ENCODE assay signal across 8 mouse cellular contexts in genomic region chr6:6577741-6578284, GRCm38 (mm10). TPM values are rescaled to one million over a fixed set of nuclear protein-coding genes. Genes with fewer than 3 reads are reported as not detected.
DNase-seq lines count a peak whose midpoint lies in the region; ATAC-seq and TF ChIP-seq lines count a peak whose summit lies in the region.

No protein-coding gene starts in this region.

- no peaks in the 10 kb centered on the region; the same call in 1 of the 2 replicates for H3K27me3 ChIP-seq in cerebellum, adult 2 months (ENCODE audit: control insufficient read depth, insufficient read depth, low read length)
- no peaks in the 10 kb centered on the region for H3K27me3 ChIP-seq in MEL (ENCODE audit: control insufficient read depth in 1 of 2, insufficient read depth in 2 of 2, low read length in 2 of 2)
- no peaks in the 10 kb centered on the region for H3K27me3 ChIP-seq in forebrain, embryonic 12.5 days
- H3K27me3 ChIP-seq in liver, embryonic 11.5 days (replicated peaks; ENCODE audit: control insufficient read depth, insufficient read depth, low read length): no peaks in the 10 kb centered on the region
- H3K27me3 ChIP-seq in neural tube, embryonic 15.5 days (replicated peaks): no peaks in the 10 kb centered on the region

- WGBS in cerebellum, adult 2 months: 2% methylated on average over 17 of the region's 17 CpGs
- 5% methylated on average over 17 of the region's 17 CpGs for WGBS in forebrain, embryonic 12.5 days
- 2% methylated on average over 17 of the region's 17 CpGs for WGBS in liver, embryonic 11.5 days
- WGBS in neural tube, embryonic 15.5 days: 3% methylated on average over 17 of the region's 17 CpGs

- peaks cover 2 to 19% of the 10 kb centered on the region in 2 experiments; a peak in 2 of 4 replicates for H3K36me3 ChIP-seq in MEL (ENCODE audit: control insufficient read depth in 1 of 2, insufficient read depth in 2 of 2, low read length in 2 of 2)
- no peaks in the 10 kb centered on the region for H3K36me3 ChIP-seq in forebrain, embryonic 12.5 days (replicated peaks)
- H3K36me3 ChIP-seq in liver, embryonic 11.5 days (ENCODE audit: control insufficient read depth, insufficient read depth, low read length): no peaks in the 10 kb centered on the region
- H3K36me3 ChIP-seq in neural tube, embryonic 15.5 days: no peaks in the 10 kb centered on the region

- H3K4me3 ChIP-seq in cerebellum, adult 2 months (replicated peaks; ENCODE audit: insufficient read depth, low read depth, low read length): peak overlapping the region; percentile 91
- peak overlapping the region; percentile 88 to 90 for H3K4me3 ChIP-seq in MEL (ENCODE audit: control insufficient read depth in 1 of 2, insufficient read depth in 1 of 2, low read depth in 2 of 2, low read length in 2 of 2)
- H3K4me3 ChIP-seq in forebrain, embryonic 12.5 days (replicated peaks): peak overlapping the region; percentile 84
- peak overlapping the region; percentile 90 for H3K4me3 ChIP-seq in liver, embryonic 11.5 days (ENCODE audit: low read depth, low read length)
- peak overlapping the region; percentile 95 for H3K4me3 ChIP-seq in neural tube, embryonic 15.5 days (replicated peaks)

- peaks cover 38% of the 10 kb centered on the region for H3K79me2 ChIP-seq in MEL (ENCODE audit: control insufficient read depth, insufficient read depth, low read length, poor library complexity)

- no peak for DNase-seq in cerebellum, adult 2 months
- DNase-seq in cerebellum, adult 11-12 months: no peak
- peak; percentile 64 for DNase-seq in MEL (ENCODE audit: low read depth, low spot score)
- no peak for DNase-seq in liver, embryonic 11.5 days (ENCODE audit: low spot score)
- DNase-seq in ovary, postnatal 14 days (ENCODE audit: low spot score): no peak
- no peak for DNase-seq in layer of hippocampus, postnatal 10 days (ENCODE audit: low spot score in 2 of 2)

- H3K9ac ChIP-seq in MEL (ENCODE audit: control insufficient read depth, low read depth, low read length, poor library complexity, severe bottlenecking): peak overlapping the region; percentile 100
- H3K9ac ChIP-seq in forebrain, embryonic 12.5 days: peak overlapping the region; percentile 94
- peak overlapping the region; percentile 97 for H3K9ac ChIP-seq in liver, embryonic 11.5 days (ENCODE audit: low read depth, low read length)
- H3K9ac ChIP-seq in neural tube, embryonic 15.5 days (replicated peaks): peak overlapping the region; percentile 98

- peak overlapping the region; percentile 80 for H3K27ac ChIP-seq in cerebellum, adult 2 months (ENCODE audit: insufficient read depth, low read length)
- peak overlapping the region; percentile 85 for H3K27ac ChIP-seq in MEL (ENCODE audit: control insufficient read depth, low read depth, low read length)
- H3K27ac ChIP-seq in forebrain, embryonic 12.5 days: peak overlapping the region; percentile 90
- H3K27ac ChIP-seq in liver, embryonic 11.5 days (ENCODE audit: low read depth, low read length): peak overlapping the region; percentile 88
- H3K27ac ChIP-seq in neural tube, embryonic 15.5 days (replicated peaks): peak overlapping the region; percentile 91

- no peaks in the 10 kb centered on the region; the same call in 1 of the 2 replicates for H3K4me1 ChIP-seq in cerebellum, adult 2 months (ENCODE audit: control insufficient read depth, insufficient read depth, low read length)
- peaks cover 0 to 5% of the 10 kb centered on the region in 2 experiments; a peak in 3 of 4 replicates for H3K4me1 ChIP-seq in MEL (ENCODE audit: control insufficient read depth in 1 of 2, insufficient read depth in 2 of 2, low read length in 2 of 2)
- peaks cover 13% of the 10 kb centered on the region for H3K4me1 ChIP-seq in forebrain, embryonic 12.5 days
- H3K4me1 ChIP-seq in liver, embryonic 11.5 days (replicated peaks; ENCODE audit: control insufficient read depth, insufficient read depth, low read length): peaks cover 4% of the 10 kb centered on the region; the same call in 1 of the 2 replicates
- H3K4me1 ChIP-seq in neural tube, embryonic 15.5 days: peaks cover 16% of the 10 kb centered on the region

- no peaks in the 10 kb centered on the region for H3K9me3 ChIP-seq in MEL (replicated peaks; ENCODE audit: insufficient read depth, low read length)
- H3K9me3 ChIP-seq in forebrain, embryonic 12.5 days: no peaks in the 10 kb centered on the region
- H3K9me3 ChIP-seq in liver, embryonic 11.5 days (ENCODE audit: control insufficient read depth, low read length): no peaks in the 10 kb centered on the region
- H3K9me3 ChIP-seq in neural tube, embryonic 15.5 days (replicated peaks): no peaks in the 10 kb centered on the region

- peak overlapping the region; percentile 71 for H3K4me2 ChIP-seq in forebrain, embryonic 12.5 days
- peak overlapping the region; percentile 62 for H3K4me2 ChIP-seq in liver, embryonic 11.5 days
- peak overlapping the region; percentile 69 for H3K4me2 ChIP-seq in neural tube, embryonic 15.5 days

- TF ChIP-seq EP300 in MEL (IDR thresholded peaks at IDR 0.05; ENCODE audit: low read depth in 1 of 2, low read length in 2 of 2): no peak

- no peak for TF ChIP-seq RAD21 in MEL (IDR thresholded peaks at IDR 0.05; ENCODE audit: low read depth, low read length)

- ATAC-seq in forebrain, embryonic 12.5 days (ENCODE audit: low FRiP score): peak; percentile 71
- ATAC-seq in liver, embryonic 11.5 days (replicated peaks; ENCODE audit: low FRiP score): peak; percentile 68
- ATAC-seq in neural tube, embryonic 15.5 days (ENCODE audit: low FRiP score): peak; percentile 77

- no peak for TF ChIP-seq POLR2A in cerebellum, adult 2 months (IDR thresholded peaks at IDR 0.05; ENCODE audit: borderline replicate concordance, insufficient read depth, low read length)
- TF ChIP-seq POLR2A in MEL (IDR thresholded peaks at IDR 0.05; ENCODE audit: control insufficient read depth in 1 of 2, insufficient read depth in 1 of 2, low read depth in 1 of 2, low read length in 2 of 2, poor library complexity in 1 of 2): no peak

- no peak for TF ChIP-seq CTCF in cerebellum, adult 2 months (IDR thresholded peaks at IDR 0.05; ENCODE audit: borderline replicate concordance, insufficient read depth, low read depth, low read length)
- TF ChIP-seq CTCF in MEL (IDR thresholded peaks at IDR 0.05 in 2 of 3, conservative IDR thresholded peaks at IDR 0.05 in 1 of 3; ENCODE audit: control insufficient read depth in 1 of 3, insufficient read depth in 1 of 3, low read depth in 2 of 3, low read length in 3 of 3, poor library complexity in 1 of 3, severe bottlenecking in 1 of 3): no peak

TF ChIP-seq in MEL, 35 proteins besides CTCF, POLR2A, EP300 and RAD21:
- TF ChIP-seq CHD2 (IDR thresholded peaks at IDR 0.05; ENCODE audit: low read length) (no peak), MAX (IDR thresholded peaks at IDR 0.05; ENCODE audit: low read length) (0 out of 2 replicates have a peak, but pooled peaks have one; percentile 29), USF1 (IDR thresholded peaks at IDR 0.05; ENCODE audit: low read depth, low read length) (peak; percentile 63; the same call in 1 of the 2 replicates), BHLHE40 (IDR thresholded peaks at IDR 0.05; ENCODE audit: borderline replicate concordance, low read depth, low read length) (peak; percentile 48; the same call in 1 of the 2 replicates), SIN3A (IDR thresholded peaks at IDR 0.05; ENCODE audit: low read length) (peak; percentile 41; the same call in 1 of the 2 replicates)
TF ChIP-seq in MEL: peak in this region for 4.

RNA-seq across cellular contexts. Expression of gene Sem1, which starts 0.7 kb away (rescaled TPM):
- 62.3 and 62.7 TPM in 2 replicates for polyA plus RNA-seq in cerebellum, adult 2 months (2012; rRNA removed)
- 170 and 176 TPM in 2 replicates for total RNA-seq in MEL (2012; rRNA removed)
- 100 to 1,000 TPM in 1 of 2 experiments, not detected in 1; 126 TPM for polyA plus RNA-seq in MEL (2012; ENCODE audit: insufficient read depth in 1 of 2, insufficient read length in 2 of 2, low read depth in 1 of 2, low replicate concordance in 2 of 2, missing spikeins in 1 of 2)
- 251 and 256 TPM in 2 replicates for polyA plus RNA-seq in forebrain, embryonic 12.5 days (2016; fragmentation: Nextera tagmentation; extraction: Ambion mirVana)
- polyA plus RNA-seq in liver, embryonic 11.5 days (2014; fragmentation: Nextera tagmentation; extraction: Ambion mirVana): 190 and 213 TPM in 2 replicates
- polyA plus RNA-seq in neural tube, embryonic 15.5 days (2015; fragmentation: Nextera tagmentation; extraction: Ambion mirVana): 149 and 163 TPM in 2 replicates
- 10 to 100 TPM; 53.5 to 62.6 TPM for total RNA-seq in layer of hippocampus, postnatal 10 days (2021)
